Mouse (Mus musculus) urinary bladder, postnatal 36 days (tissue): ENCODE measurements around the gene Gm20772.
"Not testable (repeated sequence)": the region's sequence is repeated elsewhere in the genome, so short reads cannot be mapped to it uniquely, and the experiment has no call there.

Experiments used
- DNase-seq, 2 experiments: peaks; one replicate each; pipeline ENCODE4 v3.0.0; 2022; ENCODE audit warnings: low spot score in 2 of 2, mixed read lengths in 1 of 2

Gm20772 gene

GRCm38 (mm10) chrY:17874441-17874840, at the start of gene Gm20772, which contains the start of gene Gm20831:
TSS of gene Gm20772 (plus strand) at chrY:17874741.
TSS of gene Gm20831 (plus strand) at chrY:17874741.
- DNase-seq: not testable (repeated sequence)

GRCm38 (mm10) chrY:17846166-17846565, 28.4 kb upstream of the Gm20772 start, which contains the start of gene Gm21904:
TSS of gene Gm21904 (minus strand) at chrY:17846266.
- DNase-seq: not testable (repeated sequence)
